Mouse (Mus musculus) adipocyte (in vitro differentiated cells): ENCODE data around the gene Sptlc2.

ENCODE experiments used
- DNase-seq: peaks from one replicate; pipeline ENCODE4 v3.0.0-alpha.2; 2016; ENCODE audit warnings: low spot score

Gene Sptlc2

GRCm38 (mm10) chr12:87388122-87388774 lies at the start of gene Sptlc2:
Sptlc2 (minus strand) TSS chr12:87388355.
- peak; percentile 99 for DNase-seq

DNA sequence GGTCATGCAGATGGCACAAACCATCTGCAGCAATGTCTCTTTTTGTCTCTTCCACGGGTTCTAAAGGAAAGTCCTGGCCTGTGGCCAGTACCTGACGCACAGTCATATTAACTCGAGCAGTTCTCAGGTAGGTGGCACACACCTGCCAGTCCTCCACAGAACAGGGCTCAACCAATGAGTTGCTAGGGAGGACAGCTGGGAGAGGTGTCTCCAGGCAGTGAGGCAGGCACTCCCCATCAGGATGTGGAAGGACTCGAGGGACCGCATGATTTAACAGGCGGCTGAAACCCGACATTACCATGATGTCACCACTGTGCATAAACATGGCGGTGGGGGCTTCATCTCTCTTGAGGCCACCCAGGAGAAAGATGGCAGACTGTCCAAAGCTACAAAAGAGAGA lies 40.7 kb upstream of the Sptlc2 start:
- DNase-seq: no peak

DNA sequence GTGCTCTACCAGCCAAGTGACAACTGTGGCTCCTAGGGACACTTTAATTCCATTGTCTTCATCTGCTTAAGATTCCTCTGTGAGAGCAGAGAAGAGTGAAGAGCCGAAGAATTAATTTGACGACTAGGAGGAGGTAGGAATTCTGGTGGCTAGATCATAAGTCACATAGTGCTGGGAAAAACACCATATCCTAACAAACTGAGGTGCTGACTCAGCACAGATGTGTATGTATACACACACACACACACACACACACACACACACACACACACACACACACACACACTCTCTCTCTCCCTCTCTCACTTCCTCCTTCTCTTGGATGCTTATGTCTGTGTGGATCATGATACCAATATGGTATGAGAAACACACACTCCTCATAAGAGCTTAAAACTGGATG lies 40.1 kb upstream of the Sptlc2 start:
- no peak for DNase-seq

DNA sequence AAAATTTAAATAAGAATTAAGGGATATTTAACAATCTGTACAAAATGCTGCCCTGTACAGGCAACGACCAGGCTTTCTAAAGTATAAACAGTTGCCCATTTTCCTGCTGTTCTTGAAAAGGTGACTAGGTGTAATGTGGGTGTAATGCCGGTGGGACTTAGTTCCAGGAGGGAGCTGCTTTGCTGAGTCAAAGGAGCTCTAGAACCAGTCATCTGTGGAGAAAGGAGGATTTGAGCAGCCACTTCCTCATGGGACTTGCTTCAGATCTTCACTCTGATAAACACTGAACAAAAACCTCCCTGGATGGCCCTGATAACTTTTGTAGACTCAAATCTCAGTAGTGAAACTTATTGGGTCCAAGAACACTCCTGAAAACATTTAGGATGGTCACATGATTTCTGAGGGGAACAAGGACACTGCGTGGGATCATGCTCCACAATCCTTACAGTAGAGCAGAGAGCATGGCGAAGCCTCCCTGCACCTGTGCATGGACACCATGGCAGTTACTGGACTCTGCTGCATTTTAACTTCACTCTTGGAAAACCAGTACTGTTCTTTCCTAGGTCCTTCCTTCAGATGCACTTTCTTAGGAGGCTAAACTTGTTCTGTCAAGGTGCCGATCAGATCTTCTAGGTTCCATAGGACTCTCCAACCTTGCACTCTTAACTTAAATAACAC lies 38.3 kb upstream of the Sptlc2 start:
- DNase-seq: no peak

DNA sequence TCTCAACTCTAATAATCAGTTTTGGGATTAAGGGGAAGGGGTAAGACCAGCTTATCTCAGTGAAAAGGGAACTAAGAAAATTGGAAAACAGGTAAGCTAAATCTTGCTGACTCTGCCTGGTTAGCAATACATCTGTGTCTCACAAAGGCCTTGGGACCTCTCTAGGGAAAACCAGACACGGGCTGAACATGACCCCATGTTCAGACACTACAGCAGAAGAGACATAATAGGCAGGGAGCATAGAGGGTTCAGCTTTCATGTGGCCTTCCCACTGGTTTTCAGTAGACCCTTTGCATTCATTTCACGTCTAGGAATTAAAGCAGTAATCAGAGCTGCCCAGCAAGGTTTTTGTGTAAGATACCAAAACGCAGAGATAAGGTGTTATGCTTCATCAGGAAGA lies 36.4 kb upstream of the Sptlc2 start:
- DNase-seq: no peak

DNA sequence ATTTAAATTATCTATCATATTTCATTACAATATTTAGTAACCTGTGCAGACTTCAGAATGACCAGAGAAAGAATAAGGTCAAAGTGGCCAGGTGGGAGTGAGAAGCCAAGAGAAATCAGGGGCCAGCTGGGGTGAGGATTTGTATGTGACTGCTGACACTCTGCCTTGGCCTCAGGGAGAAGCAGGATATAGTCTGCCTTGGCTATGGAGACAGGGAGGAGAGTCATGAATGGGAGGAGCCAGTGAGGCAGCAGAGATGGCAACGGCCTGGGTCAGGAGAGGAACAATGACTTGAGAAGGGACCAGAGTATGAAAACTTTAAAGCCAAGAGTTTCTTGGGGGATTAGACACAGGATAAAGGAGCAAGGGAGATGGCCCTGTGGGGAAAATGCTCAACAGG lies 35.5 kb upstream of the Sptlc2 start:
- no peak for DNase-seq

DNA sequence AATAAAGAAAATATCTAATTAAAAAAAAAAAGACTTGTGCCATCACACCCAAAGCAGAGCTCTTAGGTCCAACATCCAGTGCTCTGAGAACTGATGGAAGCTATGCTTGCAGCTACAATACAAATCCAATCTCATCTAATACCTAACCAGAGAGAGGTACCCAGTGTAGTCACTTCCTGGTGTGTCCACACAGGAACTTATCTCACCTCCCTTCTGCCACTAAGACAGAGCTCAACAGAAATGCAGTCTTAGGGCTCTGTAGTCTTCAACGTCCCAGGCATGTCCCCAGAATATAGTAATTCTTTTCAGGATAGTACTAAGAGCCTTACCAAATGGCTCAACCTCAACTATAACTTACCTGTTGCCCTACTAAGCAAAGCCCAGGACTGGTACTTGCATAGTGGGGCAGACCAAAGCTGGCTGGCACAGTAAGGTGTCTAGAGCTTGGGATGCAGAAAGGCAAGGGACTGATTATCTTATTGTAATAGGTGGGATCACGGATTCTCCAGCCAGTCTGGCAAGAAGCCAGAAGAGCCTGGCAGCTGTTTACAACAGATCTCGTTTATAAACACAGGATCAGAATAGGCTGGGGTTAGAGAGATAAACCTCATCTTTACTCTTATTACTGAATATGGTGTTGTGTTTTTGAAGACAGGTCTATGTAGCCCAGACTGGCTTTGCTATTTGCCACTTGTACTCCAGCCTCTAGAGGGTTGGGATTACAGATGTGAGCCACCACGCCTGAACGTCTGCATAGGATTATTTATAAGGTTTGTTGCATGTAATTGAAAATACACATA lies 33.8 kb upstream of the Sptlc2 start:
- DNase-seq: no peak

GRCm38 (mm10) chr12:87419974-87420485 lies 31.9 kb upstream of the Sptlc2 start:
- DNase-seq: no peak

DNA sequence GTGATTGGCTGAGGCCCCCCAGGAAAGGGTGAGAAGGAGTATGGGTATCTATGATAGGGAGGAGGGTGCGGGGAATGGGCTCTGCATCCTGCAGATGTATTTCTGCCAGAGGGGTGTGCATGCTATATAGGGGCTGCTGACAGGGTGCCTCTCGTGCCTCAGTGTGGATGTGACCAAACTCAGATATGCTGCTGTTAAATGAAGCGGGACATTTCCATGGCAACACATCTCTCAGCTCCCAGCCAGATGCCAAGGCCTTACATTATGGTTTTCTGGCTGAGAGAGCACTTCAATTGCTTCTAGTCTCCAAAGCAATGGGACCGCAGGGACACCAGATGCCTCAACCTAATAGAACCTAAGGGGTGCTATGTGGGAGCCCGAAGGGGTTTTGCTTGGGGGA lies 30.8 kb upstream of the Sptlc2 start:
- DNase-seq: no peak

DNA sequence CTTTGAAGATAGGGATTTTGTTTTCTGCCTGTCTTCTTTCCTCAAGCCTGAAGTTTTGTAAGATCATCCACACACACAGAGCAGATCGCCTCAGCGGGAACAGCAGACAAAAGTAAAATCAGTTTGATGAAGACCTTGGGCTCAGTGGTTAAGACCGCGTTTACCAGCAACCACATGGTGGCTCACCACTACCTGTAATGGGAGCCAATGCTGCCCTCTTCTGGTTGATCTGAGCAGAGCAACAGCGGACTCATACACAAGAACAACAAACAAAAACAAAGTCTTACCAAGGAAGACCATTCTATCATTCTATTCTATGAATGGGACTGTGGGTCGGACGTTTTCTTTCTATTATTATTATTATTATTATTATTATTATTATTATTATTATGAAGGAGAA lies 28.5 kb upstream of the Sptlc2 start:
- peak; percentile 65 for DNase-seq

DNA sequence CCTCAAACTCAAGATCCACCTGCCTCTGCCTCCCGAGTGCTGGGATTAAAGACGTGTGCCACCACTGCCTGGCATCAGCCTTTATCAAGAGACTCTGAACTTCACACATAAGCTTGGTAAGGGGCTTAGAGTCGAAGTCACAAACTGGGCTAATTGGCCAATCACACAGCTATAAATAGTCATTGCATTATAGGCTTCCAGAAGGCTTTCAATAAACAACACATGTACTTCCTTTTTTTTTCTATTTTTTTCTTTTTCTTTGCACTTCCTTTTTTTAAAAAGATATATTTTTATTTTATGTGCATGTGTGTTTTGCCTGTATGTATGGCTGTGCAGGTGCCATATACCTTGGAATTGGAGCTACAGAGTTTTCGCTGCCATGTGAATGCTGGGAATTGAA lies 27.2 kb upstream of the Sptlc2 start:
- no peak for DNase-seq

DNA sequence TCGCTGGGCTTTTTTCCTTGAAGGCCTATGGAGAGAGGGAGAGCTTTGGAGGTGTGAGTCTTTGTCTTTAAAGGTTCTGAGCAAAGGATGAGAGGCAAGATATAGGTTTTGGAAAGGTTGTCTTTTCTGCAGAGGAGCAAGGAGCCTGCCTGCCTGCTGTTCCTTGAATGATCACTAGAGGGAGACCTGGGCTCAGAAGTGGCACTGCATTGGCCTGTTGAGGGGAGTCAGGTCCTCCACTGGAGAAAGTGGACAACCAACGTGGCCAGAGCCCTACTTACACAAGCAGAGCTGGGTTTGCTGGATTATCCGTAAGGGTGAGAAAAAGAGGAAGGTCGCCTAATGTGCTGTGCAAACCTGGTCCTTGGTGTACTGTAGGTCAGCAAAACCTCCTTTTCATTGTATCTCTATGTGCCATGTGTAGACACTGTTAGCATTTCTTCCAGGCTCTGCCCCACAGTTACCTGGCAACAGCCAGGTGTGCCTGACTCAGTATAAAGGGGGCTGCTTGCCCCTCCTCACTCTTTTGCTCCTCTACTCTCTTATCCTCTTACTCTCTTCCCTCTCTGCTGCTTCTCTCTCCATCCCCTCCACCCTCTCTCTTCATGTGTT lies 25.1 kb upstream of the Sptlc2 start:
- peak; percentile 71 for DNase-seq

- no peak for DNase-seq
Measured at GRCm38 (mm10) chr12:87410999-87411398, 22.8 kb upstream of the Sptlc2 start.

- DNase-seq: no peak
Measured at GRCm38 (mm10) chr12:87409123-87409522, 21.0 kb upstream of the Sptlc2 start.

GRCm38 (mm10) chr12:87407869-87408605 lies 19.9 kb upstream of the Sptlc2 start:
- DNase-seq: peak; percentile 56

- no peak for DNase-seq
Measured at GRCm38 (mm10) chr12:87405721-87406120, 17.6 kb upstream of the Sptlc2 start.

DNA sequence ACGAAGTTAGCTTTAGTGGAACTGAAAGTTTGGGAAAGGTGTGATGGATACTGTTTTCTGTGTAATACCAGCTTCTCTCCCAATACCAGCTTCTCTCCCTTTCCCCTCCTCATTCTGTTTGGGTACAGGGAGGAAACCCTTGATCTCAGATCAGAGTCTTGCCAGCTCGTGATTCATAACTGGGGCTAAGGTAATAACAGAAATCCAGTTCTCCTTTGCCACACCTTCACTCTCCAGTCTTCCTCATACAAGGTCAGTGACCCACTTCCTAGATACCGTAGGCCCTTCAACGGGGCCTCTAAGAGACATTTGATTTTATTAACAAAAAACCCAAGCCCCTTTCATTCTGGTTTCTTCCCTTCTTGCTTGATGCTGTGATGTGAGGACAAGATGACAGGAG lies 17.0 kb upstream of the Sptlc2 start:
- DNase-seq: no peak

DNA sequence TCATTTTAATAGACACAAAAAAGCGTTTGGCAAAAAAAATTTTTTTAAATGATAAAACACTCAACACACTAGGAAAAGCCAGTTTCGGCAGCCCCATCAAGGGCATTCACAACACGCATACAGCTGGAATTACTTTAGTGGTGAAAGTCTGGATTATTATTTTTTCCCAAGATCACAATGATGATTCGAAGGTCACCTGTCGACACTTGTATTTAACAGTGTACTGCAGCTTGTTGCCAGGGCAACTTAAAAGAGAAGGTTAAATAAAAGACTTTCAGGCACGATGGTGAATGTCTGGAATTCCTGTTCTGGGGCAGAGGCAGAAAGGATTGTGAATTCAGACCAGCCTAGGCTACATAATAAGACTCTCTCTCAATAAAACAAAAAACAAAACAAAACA lies 13.7 kb upstream of the Sptlc2 start:
- no peak for DNase-seq

DNA sequence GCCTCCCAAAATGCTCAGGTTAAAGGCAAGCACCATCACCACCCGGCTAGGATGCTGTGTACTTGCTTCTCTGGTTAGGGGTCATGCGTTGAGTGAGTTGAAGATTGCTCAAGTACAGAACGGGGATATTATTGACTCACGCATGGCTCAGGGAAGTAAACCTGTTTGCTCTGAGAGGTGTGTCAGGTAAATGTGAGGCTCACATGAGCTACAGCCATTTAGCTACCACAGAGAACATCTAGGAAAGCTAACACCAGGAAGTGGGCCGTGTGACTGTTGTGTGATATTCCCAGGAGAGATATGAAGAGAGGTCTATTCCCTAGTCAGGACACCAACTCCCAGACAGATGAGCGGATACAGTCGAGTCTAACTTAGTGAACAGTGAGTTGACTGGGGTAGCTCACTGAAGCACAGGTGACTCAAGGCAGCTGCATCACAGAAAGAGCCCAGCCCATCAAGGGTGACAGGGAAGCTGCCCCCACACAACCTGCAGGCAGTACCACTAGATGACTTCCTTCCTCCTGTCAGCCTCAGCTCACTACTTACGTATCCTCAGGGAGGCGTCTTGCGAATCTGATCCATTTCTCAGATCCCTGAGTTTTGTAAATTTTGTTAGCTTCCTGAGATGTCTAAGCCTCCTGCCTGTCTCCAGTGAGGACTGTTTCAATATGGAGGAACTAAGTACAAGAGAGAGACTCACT lies 11.1 kb upstream of the Sptlc2 start:
- DNase-seq: no peak

DNA sequence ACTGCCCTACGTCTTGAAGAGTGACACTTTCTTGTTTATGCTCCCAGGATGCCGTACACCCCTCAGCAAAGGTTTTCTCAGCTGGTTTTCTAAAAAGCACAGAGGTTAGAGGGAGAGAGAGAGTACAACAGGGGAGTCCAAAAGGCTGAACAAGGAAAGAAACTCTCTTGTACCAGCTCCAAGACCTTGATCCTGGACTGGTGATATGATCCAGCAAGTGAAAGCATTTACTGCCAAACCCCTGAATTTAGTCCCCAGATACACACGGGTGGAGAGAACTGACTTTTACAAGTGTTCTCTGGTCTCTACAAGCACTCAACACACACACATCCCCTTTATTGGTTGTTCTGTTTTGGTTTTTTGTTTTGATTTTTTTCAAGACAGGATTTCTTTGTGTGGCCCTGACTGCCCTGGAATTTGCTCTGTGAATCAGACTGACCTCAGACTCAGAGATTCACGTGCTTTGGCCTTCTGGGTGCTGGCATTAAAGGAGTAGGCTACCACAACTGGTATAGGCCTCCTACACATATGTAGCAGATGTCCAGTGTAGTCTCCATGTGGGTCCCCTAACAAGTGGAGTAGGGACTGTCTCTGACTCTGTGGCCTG lies 9.8 kb upstream of the Sptlc2 start:
- DNase-seq: no peak

- no peak for DNase-seq
Measured at GRCm38 (mm10) chr12:87397126-87397525, 9.0 kb upstream of the Sptlc2 start.
